Mouse (Mus musculus): ENCODE measurements around the gene Zbed4. TPM values are rescaled to one million over a fixed set of nuclear protein-coding genes. Genes with fewer than 3 reads are reported as not detected.
A peak's percentile ranks its signal among the peaks of the same experiment; 100 is the strongest.
"Not testable (repeated sequence)": the region's sequence is repeated elsewhere in the genome, so short reads cannot be mapped to it uniquely, and the experiment has no call there.

Gene Zbed4
- total RNA-seq, 2 experiments from 2014 or later: 10.2 to 10.7 TPM

DNA sequence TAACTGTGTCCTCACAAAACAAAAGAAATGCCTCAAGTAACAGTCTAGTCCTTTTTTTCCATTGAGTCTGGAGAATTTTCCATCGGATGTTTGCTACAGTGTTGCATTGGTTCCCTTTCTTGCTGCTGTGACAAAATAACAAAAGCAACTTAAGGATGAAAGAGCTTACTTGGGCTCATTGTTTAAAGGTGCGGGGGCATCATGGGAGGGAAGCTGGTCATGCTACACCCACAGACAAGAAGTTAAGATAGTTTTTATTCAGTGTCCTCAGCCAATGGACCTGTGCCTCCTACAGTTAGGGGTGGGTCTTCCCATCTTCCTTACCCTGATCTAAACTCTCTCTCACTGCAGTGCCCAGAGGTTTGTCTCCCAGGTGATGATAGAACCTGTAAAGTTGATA lies 13.0 kb upstream of the Zbed4 start:
- DNase-seq: no peak

DNA sequence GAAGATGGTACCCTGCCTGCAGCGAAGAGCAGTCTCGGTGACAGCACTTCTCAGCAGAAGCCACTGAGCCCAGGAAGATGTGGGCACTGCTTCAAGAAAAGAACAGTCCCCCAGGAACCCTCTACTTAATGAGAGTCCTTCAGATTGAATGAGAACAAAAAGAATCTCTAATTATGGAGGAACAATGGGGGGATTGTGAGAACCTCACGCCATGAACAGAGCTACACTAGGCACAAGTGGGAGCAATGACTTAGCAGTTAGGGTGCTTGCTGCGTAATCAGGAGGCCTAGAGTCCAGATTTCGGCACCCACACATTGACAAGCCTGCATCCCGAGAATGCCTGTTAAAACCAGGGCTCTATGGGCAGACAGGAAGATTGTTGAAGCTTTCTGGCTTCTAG lies 10.1 kb upstream of the Zbed4 start:
- no peak for DNase-seq

DNA sequence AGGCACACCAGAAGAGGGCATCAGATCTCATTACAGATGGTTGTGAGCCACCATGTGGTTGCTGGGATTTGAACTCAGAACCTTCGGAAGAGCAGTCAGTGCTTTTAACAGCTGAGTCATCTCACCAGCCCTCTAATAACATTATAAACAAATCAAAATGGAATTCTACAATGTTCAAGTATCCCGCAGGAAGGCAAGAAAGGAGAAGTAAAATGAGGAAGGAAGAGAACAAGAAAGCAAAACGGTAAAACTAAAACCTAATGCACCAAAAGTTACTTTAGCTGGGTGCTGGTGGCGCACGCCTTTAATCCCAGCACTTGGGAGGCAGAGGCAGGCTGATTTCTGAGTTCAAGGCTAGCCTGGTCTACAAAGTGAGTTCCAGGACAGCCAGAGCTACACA lies 8.1 kb upstream of the Zbed4 start:
- not testable (repeated sequence) for DNase-seq

DNA sequence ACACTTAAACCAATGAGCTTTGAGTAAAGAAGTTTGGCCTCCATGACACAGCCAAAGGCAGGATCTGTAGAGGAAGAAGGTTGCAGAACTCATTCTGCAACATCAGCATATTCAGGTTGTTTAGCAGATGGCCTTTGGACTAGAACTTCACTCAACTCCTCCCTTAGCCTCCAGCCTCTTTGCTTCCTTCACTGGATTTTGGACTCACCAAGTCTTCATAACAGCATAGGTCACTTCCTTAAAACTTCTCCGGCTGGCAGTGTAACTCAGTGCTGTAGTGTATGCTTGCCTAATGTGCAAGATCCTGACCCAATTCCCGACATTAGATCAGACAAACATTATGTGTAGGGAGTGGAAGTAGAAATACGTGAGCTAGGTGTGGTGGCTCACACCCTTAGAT lies 6.1 kb upstream of the Zbed4 start:
- no peak for DNase-seq

DNA sequence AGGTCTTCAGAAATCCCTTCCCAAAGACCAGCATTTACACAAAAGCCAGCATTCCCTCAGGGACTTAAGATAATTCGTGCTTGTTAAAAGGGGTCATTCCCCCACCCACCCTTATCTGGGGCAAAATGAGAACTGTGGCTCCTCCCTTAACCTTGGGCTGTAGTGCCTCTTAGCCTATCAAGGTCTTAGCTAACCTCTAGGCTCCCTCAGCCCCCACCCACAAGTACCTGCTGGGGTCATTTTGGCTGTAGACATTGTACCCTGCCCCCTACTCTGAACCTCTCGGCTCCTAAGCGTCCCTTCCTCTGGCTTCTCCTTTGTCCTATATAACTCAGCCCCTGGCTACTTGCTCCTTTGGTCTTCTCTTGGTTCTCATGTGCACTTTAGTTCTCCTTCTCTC lies 5.5 kb upstream of the Zbed4 start:
- DNase-seq: no peak

DNA sequence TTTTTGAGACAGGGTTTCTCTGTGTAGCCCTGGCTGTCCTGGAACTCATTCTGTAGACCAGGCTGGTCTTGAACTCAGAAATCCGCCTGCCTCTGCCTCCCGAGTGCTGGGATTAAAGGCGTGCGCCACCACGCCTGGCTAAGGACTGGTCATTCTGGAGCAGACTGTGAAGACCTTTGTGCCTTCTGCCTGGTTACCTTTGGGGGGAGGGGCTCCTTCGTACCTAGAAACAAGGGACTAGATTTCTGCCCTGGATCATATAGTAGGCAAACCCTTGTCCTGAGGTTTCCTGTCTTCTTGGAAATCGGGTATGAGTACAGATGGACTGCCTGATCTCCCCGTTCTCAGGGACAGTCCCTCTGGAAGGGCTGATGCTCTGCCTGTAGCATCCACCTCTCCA lies 1.8 kb upstream of the Zbed4 start:
- not testable (repeated sequence) for DNase-seq

DNA sequence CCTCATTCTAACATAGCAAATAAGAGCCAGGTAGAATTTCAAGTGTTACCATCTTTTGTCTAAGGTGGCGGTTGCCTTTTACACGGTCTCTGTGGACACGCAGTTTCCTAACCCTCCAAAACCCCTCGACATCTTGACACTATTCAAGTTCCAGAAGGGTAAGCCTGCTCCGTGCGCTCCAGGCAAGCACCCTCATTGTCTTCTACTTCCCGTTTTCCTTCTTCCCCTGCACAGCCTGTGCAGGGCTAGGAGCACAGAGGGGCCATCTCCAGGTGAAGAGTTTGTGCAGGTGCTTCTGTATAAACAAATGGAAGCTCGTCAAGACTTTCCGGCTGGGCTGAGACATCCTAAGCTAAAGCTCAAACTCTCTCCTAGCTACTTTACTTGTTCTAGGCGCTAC lies 1.4 kb upstream of the Zbed4 start:
- no peak for DNase-seq

DNA sequence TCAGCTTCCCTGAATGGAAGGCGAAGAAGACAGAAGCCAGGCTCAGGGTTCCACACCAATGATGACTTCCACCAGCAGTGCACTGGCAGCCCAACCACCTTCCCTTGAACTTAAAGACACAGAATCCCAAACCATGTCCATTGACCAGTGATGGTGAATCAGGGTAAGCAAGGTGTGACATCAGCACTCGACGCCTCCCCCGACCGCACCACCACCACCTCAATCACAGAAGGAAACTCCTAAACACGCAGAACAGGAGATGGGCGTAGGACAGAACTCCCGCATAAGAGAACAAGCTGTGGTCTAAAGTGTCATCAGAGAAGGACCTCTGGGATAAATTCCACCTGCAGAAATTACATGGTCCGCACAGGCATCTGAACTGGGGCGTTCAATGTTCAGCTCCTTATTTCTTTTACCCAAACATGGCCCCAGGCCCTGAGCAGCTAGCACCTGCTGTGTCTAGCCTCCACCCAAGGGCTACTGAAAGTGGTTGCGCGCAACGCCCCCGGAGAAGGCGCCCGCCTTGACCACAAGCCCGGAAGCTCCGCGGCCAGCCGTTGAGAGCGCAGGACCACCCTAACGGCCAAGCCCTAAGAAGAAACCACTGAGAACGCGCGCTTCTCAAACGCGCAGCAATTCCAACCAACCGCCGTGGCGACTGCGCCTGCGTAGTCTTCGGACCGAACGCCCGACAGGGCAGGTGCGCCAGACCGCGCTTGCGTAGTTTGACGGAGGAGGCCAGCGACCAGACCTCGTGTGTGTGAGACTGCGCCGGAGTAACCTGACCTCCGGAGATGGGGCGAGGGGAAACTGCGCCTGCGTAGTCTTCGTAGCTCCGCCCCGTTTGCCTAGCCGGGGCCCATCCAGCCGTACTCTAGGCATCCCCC lies 540 bp upstream of the Zbed4 start:
- peak; percentile 99 for DNase-seq

DNA sequence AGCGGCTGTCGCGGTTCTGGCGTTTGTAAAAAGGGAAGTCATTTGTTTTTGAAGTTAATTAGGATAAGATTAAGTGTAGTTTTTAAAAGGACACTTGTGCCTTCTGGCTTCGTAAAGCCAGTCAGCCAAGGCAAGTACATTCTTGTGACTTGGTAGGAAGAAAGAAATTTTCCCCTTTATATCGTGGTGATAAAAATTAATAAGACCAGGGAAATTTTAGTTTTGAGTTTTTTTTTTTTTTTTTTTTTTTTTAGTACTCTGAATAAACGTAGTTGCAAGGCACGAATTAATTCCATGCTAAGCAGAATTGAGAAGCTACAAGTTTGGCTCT lies 908 bp downstream of the Zbed4 start:
- DNase-seq: no peak

DNA sequence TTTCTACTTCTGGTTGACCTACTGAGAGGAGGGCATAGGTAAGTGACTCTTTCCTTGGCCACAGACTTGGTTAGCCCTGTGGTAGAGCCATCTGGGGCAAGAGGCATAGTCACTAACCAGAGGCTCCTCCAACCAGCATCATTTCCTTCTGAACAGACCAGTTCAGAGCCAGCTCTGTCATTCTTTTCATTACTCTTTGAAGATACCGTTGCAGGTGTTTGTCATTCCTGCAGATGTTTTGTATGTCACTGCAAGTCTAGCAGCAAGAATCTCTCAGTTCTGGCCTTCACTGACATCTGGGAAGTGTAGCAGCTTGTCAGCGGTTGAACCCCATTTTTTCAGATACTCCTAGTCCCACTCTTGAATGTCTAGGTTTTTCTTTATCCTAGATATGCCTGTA lies 3.4 kb downstream of the Zbed4 start:
- no peak for DNase-seq

DNA sequence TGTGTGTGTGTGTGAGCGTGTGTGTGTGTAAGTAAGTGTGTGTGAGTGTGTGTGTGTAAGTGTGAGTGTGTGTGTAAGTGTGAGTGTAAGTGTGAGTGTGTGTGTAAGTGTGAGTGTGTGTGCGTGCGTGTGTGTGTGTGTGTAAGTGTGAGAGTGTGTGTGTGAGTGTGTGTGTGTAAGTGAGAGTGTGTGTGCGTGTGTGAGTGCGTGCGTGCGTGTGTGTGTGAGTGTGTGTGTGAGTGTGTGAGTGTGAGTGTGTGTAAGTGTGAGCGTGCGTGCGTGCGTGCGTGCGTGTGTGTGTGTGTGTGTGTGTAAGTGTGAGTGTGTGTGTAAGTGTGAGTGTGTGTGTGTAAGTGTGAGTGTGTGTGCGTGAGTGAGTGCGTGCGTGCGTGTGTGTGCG lies 4.3 kb downstream of the Zbed4 start:
- DNase-seq: no peak

DNA sequence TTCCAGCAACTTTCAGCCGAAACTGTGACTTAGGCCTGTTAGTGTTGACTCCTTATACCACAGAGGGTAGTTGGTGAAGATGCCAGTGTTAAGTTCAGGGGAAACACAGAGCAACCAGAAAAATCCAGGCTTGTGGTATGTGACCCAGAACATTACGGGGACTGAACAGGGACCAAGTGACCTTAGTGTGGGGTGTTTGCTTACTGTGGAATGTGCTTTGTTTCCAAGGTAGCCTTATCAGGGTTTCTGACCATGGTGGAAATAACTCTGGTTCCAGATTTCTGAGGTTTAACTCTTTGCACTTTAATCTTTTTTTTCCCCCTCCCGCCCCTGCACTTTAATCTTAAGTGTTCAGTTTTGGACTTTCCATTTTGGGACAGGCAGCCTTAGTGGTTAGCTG lies 6.6 kb downstream of the Zbed4 start:
- no peak for DNase-seq

DNA sequence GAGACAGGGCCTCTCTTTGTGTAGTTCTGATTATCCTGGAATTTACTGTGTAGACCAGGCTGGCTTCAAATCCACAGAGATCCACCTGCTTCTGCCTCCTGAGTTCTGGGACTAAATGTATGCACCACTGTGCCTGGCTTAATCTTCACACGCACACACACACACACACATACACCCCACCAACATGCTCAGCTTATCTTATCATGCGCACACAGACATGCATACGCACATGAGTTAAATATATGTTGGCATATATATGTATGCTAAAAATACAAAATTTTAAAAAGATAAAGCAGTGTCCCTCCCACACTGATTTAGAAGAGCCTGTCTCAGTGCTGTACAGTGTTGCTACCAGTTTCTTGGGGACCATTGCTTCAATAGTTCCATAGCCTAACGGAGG lies 10.1 kb downstream of the Zbed4 start:
- DNase-seq: no peak

DNA sequence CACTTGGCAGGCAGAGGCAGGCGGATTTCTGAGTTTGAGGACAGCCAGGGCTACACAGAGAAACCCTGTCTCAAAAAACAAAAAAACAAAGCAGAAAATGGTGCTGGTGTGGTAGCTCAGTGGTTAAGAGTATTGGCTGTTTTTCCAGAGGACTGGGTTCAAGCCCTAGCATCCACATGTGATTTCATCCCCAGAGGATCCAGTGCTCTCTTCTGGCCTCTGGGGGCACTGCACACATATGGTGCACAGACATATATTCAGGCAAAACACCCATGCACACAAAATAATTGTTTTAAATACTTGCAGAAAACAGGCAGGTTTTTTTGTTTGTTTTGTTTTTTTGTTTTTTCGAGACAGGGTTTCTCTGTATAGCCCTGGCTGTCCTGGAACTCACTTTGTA lies 14.7 kb downstream of the Zbed4 start:
- DNase-seq: not testable (repeated sequence)

DNA sequence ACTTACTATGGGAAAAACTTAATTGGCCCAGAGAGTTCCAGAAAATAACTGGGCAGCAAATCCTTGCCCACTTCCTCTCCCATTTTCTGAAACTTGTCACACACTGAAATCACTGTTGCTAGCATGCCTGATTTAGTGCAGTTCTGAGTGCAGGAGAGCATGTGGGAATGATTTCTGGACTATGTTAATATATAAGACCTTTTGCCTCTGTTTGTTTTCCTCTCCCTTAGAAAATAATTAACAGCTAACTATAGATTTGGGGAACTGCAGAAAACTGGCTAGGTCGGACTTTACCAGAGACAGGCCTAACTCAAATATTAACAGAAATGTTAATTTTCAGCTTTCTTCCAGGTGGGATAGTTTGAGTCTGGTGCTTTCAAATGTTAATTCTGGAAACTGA lies 17.1 kb downstream of the Zbed4 start:
- no peak for DNase-seq

DNA sequence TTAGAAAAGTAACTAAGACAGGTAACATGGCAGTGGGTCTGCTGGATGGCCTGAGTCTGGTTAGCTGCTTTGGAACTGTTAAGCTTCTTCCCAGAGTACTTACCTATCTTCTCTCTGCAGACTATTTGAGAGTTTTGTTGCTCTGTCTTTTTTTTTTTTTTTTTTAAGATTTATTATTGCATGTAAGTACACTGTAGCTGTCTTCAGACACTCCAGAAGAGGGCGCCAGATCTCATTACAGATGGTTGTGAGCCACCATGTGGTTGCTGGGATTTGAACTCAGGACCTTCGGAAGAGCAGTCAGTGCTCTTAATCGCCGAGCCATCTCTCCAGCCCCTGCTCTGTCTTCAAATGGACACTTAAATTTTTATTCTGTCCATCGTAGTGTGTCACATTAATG lies 23.2 kb downstream of the Zbed4 start:
- not testable (repeated sequence) for DNase-seq

DNA sequence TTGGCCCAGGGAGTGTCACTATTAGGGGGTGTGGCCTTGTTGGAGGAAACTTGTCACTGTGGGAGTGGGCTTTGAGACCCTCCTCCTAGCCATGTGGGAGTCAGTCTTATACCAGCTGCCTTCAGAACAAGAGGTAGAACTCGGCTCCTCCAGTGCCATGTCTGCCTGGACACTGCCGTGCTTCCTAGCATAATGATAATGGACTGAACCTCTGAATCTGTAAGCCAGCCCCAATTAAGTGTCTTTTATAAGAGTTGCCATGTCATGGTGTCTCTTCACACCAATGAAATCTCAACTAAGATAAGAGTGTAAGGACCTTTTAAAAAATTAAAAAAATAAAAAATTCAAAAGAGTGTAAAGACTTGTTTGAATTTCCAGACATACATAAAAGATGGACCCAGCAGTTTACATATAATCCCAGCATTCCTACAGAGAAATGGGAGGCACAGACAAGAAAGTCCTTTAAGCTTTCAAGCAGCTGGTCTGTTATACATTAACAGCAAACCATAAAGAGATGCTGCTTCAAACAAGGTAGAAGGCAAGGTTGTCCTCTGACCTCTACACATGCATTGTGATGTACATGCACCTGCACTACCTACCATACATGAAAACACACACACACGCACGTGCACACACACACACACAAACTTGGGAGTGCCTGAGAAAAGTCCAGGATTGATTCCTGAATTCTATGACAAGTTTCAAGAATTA lies 40.8 kb downstream of the Zbed4 start:
- no peak for DNase-seq

DNA sequence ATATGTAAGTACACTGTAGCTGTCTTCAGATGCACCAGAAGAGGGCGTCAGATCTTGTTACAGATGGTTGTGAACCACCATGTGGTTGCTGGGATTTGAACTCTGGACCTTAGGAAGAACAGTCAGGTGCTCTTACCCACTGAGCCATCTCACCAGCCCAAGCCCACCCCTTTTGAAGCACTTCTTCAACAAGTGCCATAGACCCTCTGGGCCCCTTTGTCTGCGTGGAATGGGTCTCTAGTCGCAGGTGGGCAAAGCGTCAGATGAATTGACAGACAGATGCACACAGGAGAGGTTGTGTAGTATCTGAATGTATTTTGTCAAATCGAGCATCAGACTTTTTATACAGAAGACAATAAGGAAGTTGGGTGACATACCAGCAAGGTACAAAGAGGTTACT lies 43.3 kb downstream of the Zbed4 start:
- not testable (repeated sequence) for DNase-seq

DNA sequence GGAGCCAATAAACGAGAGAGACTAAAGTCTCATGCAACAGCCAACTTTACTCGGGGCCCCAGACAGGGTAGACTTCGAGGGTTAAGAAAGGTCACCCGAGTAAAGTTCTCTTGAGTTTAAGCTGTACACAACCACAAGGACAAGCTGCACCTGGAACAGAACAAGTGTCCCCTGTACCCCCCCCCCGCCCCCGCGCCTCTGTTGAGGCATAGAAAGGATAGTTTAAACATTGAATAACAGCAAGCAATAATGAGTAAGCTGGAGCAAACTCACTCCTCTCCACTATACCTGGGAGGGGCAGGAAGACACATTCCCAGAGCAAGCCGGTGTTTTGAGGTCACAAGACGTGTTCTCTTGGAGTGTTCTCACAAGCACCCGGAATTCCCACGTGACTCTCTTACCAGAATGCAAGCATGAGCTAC lies 48.5 kb downstream of the Zbed4 start:
- no peak for DNase-seq

DNA sequence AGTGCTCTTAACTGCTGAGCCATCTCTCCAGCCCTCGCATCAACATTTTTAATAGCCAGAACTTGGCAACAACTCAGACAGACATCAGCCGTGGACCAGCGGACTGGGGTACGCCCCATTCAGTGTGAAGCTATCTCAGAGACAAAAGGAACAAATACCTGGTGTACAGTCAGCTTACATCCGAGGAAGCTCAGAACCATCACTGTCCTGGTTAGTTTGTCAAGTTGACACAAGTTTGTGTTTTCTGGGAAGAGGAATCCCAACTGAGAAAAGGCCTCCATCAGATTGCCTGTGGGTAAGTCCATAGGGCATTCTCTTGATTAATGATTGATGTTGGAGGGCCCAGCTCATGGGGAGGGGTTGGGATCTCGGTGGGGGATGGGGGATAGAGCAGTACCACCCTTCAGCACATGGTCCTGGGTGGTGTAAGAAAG lies 49.5 kb downstream of the Zbed4 start:
- DNase-seq: no peak

DNA sequence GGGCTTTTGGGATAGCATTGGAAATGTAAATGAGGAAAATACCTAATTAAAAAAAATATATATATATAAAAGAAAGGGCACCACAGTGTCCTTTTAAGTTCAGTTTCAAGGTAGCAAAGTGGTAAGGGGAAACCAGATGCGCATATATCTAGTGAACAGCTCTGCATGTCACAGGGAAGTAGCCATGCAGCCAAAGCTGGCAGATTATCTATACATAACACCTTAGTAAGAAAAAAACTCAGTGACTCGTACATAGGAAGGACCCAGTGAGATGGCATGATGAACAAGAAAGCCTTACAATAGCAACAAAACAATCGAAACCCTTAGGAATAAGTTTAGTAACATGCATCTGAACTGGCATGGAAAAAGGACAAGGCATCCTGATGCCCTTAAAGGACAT lies 50.4 kb downstream of the Zbed4 start:
- DNase-seq: no peak

DNA sequence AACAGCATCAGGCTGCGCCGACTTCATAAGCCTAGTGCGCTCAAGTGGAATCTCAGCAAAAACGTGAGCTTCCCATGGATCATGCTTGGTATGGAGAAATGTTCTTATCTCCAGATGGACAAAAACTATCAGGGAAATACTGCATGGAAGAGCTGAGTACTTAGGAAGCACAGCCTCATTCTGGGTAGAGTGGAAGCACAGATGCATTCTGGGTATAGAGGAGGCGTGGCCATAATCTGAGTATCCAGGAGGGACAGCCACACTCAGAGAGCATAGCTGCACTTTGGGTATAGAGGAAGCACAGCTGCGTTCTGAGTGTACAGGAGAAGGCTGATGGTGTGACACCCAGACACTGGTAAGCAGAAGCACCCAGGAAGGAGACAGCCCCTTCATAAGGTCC lies 50.9 kb downstream of the Zbed4 start:
- no peak for DNase-seq

DNA sequence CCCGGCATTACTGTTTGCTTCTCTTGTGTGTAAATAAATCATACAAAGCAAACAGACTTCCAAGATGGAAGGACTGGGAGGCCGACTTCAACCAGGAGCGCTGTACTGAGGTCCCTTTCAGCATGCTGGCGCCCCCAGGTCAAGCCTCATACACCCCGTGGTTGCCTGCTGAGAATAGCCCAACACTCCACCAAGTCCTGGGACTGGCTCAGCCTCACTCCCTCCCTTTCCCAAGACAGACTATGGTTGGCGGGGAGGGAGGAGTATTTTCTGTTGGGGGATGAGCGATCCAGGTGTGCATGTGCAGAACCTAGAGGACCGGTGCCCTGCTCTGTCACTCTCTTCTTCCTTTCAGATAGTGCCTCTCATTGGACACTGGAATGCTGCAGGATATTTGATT lies 56.7 kb downstream of the Zbed4 start:
- no peak for DNase-seq

DNA sequence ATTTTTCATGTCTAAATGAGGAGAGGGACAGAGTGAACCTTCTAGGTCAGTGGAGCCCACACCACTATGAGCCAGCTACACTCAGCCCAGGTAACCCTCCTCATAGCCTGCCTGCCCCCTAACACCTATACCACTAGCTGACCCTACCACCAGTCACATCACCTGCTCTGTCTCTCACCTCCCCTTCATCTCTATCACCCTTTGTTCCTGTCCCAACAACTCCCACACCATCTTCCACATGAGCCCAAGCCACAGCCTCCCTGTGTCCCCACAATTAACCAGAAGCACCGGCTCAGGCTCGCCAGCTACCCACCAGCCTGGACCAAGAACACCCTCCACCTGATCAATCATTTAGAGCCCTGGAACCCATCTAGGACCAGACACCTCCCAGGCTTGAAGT lies 58.9 kb downstream of the Zbed4 start:
- DNase-seq: no peak
